Mouse (Mus musculus): ENCODE data around the gene Olfr992. TPM values are rescaled to one million over a fixed set of nuclear protein-coding genes. Genes with fewer than 3 reads are reported as not detected.
"Not testable (repeated sequence)": the region's sequence is repeated elsewhere in the genome, so short reads cannot be mapped to it uniquely, and the experiment has no call there.

Gene Olfr992
- not detected in 2 replicates for polyA plus RNA-seq (2015; fragmentation: Nextera tagmentation; extraction: Ambion mirVana)

DNA sequence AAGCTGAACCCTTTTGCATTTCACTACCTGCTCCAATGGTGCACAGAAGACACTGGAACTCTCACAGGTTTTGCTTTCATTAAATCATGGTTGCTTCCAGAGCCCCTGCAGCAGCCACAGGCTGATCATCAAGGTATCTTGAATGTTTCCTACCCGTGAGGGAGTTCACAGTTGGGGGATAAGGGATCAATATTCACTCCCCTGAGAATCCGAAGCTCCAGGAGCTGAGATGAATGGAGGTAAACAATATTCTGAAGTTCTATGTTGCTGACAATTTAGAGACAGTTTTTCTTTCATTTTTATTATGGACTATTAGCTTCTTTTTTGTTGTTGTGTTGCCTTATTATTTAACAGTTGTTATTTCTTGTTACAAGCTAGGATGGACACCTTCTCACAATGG is at the start of gene Olfr992:
Gene Olfr992, minus strand, starts transcription at position 101 of the 400 bp plus-strand sequence.
- Histone ChIP-seq H3K9ac (no peak within 1 kb of the TSS), H3K27ac (no peak within 1 kb of the TSS), H3K4me3 (replicated peaks) (no peak within 1 kb of the TSS), H3K27me3 (no peaks in the 10 kb centered on the region), H3K4me2 (no peak within 1 kb of the TSS), H3K4me1 (replicated peaks) (no peaks in the 10 kb centered on the region), H3K36me3 (no peaks in the 10 kb centered on the region), H3K9me3 (replicated peaks) (no peaks in the 10 kb centered on the region)
- WGBS (ENCODE audit: insufficient replicate concordance) = 35% methylated on average over 2 of the region's 2 CpGs
- DNase-seq (no peak), ATAC-seq (ENCODE audit: low read depth) (no peak)

DNA sequence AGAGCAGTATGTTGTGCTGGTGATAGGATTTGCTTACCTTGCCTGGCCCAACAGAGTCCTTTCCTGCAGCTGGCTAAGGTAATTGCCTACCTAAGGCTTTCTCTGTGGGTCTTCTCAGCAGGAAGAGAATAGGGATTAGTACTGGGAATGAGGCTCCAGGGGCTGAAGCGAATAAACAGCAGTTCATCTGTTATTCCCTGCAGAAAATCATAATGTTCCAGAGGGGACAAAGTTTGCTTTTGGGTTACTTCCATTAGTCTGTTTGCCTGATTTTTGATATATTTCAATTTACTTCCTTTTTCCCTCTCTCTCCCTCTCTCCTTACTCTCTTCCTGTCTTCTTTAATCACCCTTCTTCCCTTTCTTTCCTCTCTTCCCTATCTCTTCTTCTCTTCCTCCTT is 34.3 kb upstream of the Olfr992 start, which contains the start of gene Olfr995:
Gene Olfr995, minus strand, starts transcription at position 101 of the 400 bp plus-strand sequence.
- H3K4me3 ChIP-seq (replicated peaks) = no peak within 1 kb of the TSS
- ATAC-seq (ENCODE audit: low read depth) (no peak), DNase-seq (no peak)
- H3K27ac ChIP-seq = no peak within 1 kb of the TSS
- no peaks in the 10 kb centered on the region for H3K36me3 ChIP-seq
- H3K4me1 ChIP-seq (replicated peaks) = no peaks in the 10 kb centered on the region
- no peak within 1 kb of the TSS for H3K4me2 ChIP-seq
- H3K9me3 ChIP-seq (replicated peaks) = no peaks in the 10 kb centered on the region
- WGBS (ENCODE audit: insufficient replicate concordance) = 13% methylated on average over 1 of the region's 1 CpGs
- H3K9ac ChIP-seq = no peak within 1 kb of the TSS
- H3K27me3 ChIP-seq = no peaks in the 10 kb centered on the region

DNA sequence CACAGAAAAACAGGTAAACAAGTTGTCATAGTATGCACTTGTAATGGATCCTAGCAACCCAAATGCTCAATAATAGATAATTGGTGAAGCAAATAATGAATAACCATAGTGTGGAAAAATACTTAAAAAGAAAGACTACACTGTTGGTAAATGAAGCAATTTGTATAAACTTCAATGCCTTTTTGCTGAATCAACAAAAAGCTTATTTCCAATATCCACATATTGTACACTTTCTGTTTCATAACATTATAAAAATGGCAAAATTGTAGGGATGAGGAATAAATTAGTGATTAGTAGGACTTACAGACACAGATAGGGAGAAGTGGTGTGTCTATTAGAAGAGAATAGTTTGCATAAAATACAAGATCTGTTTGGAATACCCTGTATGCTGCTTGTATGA is 33.3 kb upstream of the Olfr992 start:
- Histone ChIP-seq H3K4me3 (replicated peaks) (no peak overlapping the region), H3K27me3 (no peaks in the 10 kb centered on the region), H3K4me1 (replicated peaks) (no peaks in the 10 kb centered on the region), H3K4me2 (no peak overlapping the region), H3K36me3 (no peaks in the 10 kb centered on the region), H3K27ac (no peak overlapping the region), H3K9me3 (replicated peaks) (no peaks in the 10 kb centered on the region), H3K9ac (no peak overlapping the region)
- ATAC-seq (ENCODE audit: low read depth) (no peak), DNase-seq (no peak)

DNA sequence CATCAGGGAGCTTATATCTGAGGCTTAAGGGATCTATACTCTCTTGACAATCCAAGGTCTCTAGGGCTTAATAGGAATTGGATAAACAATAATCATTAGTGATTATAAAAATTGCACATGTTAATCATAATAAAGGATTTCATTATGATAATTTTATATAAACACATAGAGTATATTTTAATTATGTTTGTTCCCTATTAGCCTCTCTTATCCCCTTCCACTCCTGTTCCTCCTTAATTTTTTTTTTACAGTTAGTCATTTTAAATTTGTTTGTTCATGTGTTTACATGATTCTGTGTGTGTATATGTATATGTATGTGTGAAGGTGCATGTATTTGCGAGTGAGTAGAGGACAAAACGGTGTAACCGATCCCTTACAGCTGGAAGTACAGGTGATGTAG is 27.1 kb upstream of the Olfr992 start, which contains the start of gene Olfr994:
Gene Olfr994, minus strand, starts transcription at position 101 of the 400 bp plus-strand sequence.
- Histone ChIP-seq H3K9ac (no peak within 1 kb of the TSS), H3K36me3 (no peaks in the 10 kb centered on the region), H3K4me3 (replicated peaks) (no peak within 1 kb of the TSS), H3K27me3 (no peaks in the 10 kb centered on the region), H3K4me1 (replicated peaks) (no peaks in the 10 kb centered on the region), H3K27ac (no peak within 1 kb of the TSS), H3K9me3 (replicated peaks) (no peaks in the 10 kb centered on the region), H3K4me2 (no peak within 1 kb of the TSS)
- ATAC-seq (ENCODE audit: low read depth) (no peak), DNase-seq (no peak)
- WGBS (ENCODE audit: insufficient replicate concordance) = 81% methylated on average over 3 of the region's 3 CpGs

DNA sequence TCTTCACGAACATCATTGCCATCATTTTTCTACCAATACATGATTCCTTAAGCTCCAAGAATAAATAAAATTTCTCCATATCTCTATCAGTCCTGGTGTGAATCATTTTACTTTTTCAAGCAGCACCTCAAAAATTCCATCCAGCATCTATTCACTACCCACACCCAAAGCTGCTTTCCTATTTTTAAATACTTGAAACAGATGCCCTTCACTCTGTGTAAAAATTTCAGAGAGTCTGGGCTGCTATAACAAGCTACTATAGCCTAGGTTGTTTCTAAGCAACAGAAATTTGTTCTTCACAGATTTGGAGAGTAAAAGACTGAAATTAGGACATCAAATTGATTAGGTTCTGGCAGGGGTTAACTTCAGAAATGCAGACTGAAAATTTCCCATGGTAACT is 16.6 kb upstream of the Olfr992 start:
- Histone ChIP-seq H3K27me3 (no peaks in the 10 kb centered on the region), H3K36me3 (no peaks in the 10 kb centered on the region), H3K9me3 (replicated peaks) (no peaks in the 10 kb centered on the region), H3K4me3 (replicated peaks) (no peak overlapping the region), H3K27ac (no peak overlapping the region), H3K9ac (no peak overlapping the region), H3K4me1 (replicated peaks) (no peaks in the 10 kb centered on the region), H3K4me2 (no peak overlapping the region)
- DNase-seq (no peak), ATAC-seq (ENCODE audit: low read depth) (no peak)
- 42% methylated on average over 1 of the region's 1 CpGs for whole genome bisulfite sequencing (ENCODE audit: insufficient replicate concordance)

DNA sequence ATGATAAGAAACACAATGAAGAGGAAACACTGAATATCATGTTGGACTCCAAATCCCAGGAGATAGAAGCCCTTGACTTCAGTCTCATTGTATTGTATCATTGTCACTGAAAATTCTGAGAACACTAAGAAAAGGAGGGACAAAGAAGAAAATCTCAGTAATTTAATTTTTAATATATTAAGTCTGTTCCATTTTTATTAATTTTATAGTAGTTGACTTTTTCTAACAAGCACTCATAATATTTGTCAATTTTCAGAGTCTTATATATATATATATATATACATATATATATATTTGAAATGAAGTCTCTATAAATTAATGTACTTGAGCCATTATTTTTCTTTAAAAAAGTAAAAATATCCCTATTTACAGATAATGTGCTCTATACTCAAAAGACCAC is 5.5 kb upstream of the Olfr992 start, which contains the start of gene Olfr993:
Gene Olfr993, minus strand, starts transcription at position 101 of the 400 bp plus-strand sequence.
- Histone ChIP-seq H3K27me3 (no peaks in the 10 kb centered on the region), H3K27ac (no peak within 1 kb of the TSS), H3K36me3 (no peaks in the 10 kb centered on the region), H3K9me3 (replicated peaks) (no peaks in the 10 kb centered on the region), H3K4me1 (replicated peaks) (no peaks in the 10 kb centered on the region), H3K4me2 (no peak within 1 kb of the TSS), H3K4me3 (replicated peaks) (no peak within 1 kb of the TSS), H3K9ac (no peak within 1 kb of the TSS)
- no peak for DNase-seq
- no peak for ATAC-seq (ENCODE audit: low read depth)

DNA sequence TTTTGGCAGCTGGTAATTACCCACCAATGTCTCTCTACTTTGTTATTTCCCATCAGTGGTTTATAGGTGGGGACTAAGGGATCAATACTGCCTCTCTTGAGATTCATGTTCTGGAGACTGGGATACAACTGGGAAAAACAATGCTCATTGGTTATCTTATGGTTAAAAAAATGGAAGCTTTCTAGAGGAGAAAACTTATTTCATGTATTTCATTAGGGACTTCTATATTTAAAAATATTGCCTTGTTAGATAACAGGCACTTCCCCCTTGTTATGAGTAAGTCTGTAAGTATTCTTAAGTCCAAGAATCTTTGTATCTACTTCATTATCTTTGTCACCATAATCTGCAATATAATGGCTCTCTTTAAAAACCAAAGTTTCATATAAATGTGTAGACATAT is 46.1 kb downstream of the Olfr992 start, which contains the start of gene Olfr988:
Gene Olfr988, minus strand, starts transcription at position 101 of the 400 bp plus-strand sequence.
- not testable (repeated sequence) for H3K4me3 ChIP-seq (replicated peaks); H3K27me3 ChIP-seq; H3K27ac ChIP-seq; H3K4me2 ChIP-seq; H3K36me3 ChIP-seq; ATAC-seq (ENCODE audit: low read depth); DNase-seq; H3K9ac ChIP-seq; H3K9me3 ChIP-seq (replicated peaks); H3K4me1 ChIP-seq (replicated peaks)

Other genes starting within 250 kb of the Olfr992 start
- gene Lrrc55, start 212.3 kb downstream of the Olfr992 start, polyA plus RNA-seq (2015; fragmentation: Nextera tagmentation; extraction: Ambion mirVana) = 0.10 and 0.12 TPM in 2 replicates
- not detected in 2 replicates for gene Olfr987, start 70.2 kb downstream of the Olfr992 start, polyA plus RNA-seq (2015; fragmentation: Nextera tagmentation; extraction: Ambion mirVana)
- not detected in 2 replicates for gene Olfr988, start 46.2 kb downstream of the Olfr992 start, polyA plus RNA-seq (2015; fragmentation: Nextera tagmentation; extraction: Ambion mirVana)
- gene Olfr993, start 5.4 kb upstream of the Olfr992 start, polyA plus RNA-seq (2015; fragmentation: Nextera tagmentation; extraction: Ambion mirVana) = not detected in 2 replicates
- not detected in 2 replicates for gene Olfr994, start 27.0 kb upstream of the Olfr992 start, polyA plus RNA-seq (2015; fragmentation: Nextera tagmentation; extraction: Ambion mirVana)
- not detected in 2 replicates for gene Olfr995, start 34.2 kb upstream of the Olfr992 start, polyA plus RNA-seq (2015; fragmentation: Nextera tagmentation; extraction: Ambion mirVana)
- not detected in 2 replicates for gene 4833423E24Rik, start 109.6 kb upstream of the Olfr992 start, polyA plus RNA-seq (2015; fragmentation: Nextera tagmentation; extraction: Ambion mirVana)
- gene Olfr996, start 169.7 kb upstream of the Olfr992 start, polyA plus RNA-seq (2015; fragmentation: Nextera tagmentation; extraction: Ambion mirVana) = not detected in 2 replicates
- gene Olfr998, start 179.5 kb upstream of the Olfr992 start, polyA plus RNA-seq (2015; fragmentation: Nextera tagmentation; extraction: Ambion mirVana) = not detected in 2 replicates
- not detected in 2 replicates for gene Olfr1000, start 202.4 kb upstream of the Olfr992 start, polyA plus RNA-seq (2015; fragmentation: Nextera tagmentation; extraction: Ambion mirVana)
- not detected in 2 replicates for gene Olfr1002, start 241.2 kb upstream of the Olfr992 start, polyA plus RNA-seq (2015; fragmentation: Nextera tagmentation; extraction: Ambion mirVana)

All from liver, embryonic 13.5 days (tissue).